Mouse (Mus musculus) lung, postnatal 14 days (tissue): Measurements from ENCODE around the gene Gm4846.
"Not testable (repeated sequence)": the region's sequence is repeated elsewhere in the genome, so short reads cannot be mapped to it uniquely, and the experiment has no call there.

Experiments
- DNase-seq: peaks from one replicate; pipeline ENCODE4 v3.0.0; 2021

Gene Gm4846

GRCm38 (mm10) chr1:166497488-166497887 lies at the start of gene Gm4846:
Gm4846 (minus strand) TSS chr1:166497588.
- not testable (repeated sequence) for DNase-seq

- not testable (repeated sequence) for DNase-seq
Observed at GRCm38 (mm10) chr1:166531521-166531920, 34.1 kb upstream of the Gm4846 start.

- DNase-seq = not testable (repeated sequence)
Observed at GRCm38 (mm10) chr1:166524709-166525108, 27.3 kb upstream of the Gm4846 start.

GRCm38 (mm10) chr1:166519626-166520025 lies 22.2 kb upstream of the Gm4846 start:
- not testable (repeated sequence) for DNase-seq

- no peak for DNase-seq
Observed at GRCm38 (mm10) chr1:166516556-166516955, 19.2 kb upstream of the Gm4846 start.

- not testable (repeated sequence) for DNase-seq
Observed at GRCm38 (mm10) chr1:166504206-166504605, 6.8 kb upstream of the Gm4846 start.

GRCm38 (mm10) chr1:166479503-166479902 lies 17.9 kb downstream of the Gm4846 start:
- DNase-seq = no peak

GRCm38 (mm10) chr1:166467172-166467571 lies 30.2 kb downstream of the Gm4846 start:
- DNase-seq = no peak

GRCm38 (mm10) chr1:166462544-166462943 lies 34.8 kb downstream of the Gm4846 start:
- no peak for DNase-seq

GRCm38 (mm10) chr1:166441992-166442391 lies 55.4 kb downstream of the Gm4846 start:
- DNase-seq = no peak

GRCm38 (mm10) chr1:166439426-166439825 lies 58.0 kb downstream of the Gm4846 start:
- no peak for DNase-seq
